Mouse (Mus musculus): Measurements from ENCODE around the gene Ap2m1. TPM values are rescaled to one million over a fixed set of nuclear protein-coding genes. Genes with fewer than 3 reads are reported as not detected.

Gene Ap2m1
- polyA plus RNA-seq, 1 experiment from 2014 or later = 502 TPM

DNA sequence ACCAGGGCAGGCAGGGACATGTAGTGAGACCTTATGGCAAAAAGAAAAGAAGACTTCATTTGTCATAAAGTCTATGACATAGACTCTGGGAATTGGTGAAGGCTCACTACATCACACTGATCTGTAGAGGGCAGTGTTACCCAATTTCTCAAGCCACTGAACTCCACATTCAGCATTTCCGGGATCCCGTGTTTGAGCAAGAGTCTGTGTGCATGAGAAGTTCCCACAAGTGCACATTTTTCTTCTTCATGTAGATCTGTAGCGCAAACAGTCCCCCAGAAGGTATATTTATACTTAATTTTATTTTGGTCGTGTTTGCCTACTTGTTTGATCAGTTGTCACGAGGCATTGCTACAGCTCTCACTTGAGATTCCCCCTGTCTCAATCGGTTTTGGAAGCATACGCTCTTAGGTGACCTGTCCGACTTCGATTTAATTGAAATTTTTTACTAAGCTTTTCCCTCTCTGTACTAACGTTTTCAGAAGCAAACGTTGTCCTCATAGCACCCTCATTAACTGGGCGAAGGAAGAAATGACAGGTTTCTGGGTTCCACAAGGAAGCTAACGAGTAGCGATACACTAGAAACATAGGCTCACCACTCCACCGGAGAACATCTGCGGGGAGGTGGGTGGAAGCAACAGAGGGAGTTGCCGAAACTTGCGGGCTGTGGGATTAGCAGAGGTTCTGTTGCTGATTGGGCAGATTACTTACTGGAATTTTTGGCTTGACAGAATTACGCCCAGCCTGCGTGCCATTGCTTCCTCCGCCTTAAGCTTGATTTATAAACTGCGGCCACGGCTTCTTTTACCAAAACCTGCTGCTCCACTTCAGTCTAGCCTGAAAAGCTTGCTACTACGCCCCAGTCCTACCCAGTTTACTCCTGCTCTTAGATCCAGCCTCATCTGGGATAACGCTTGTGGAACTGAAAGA is 38.3 kb upstream of the Ap2m1 start:
- H3K9ac ChIP-seq (ENCODE audit: low read length) = peak overlapping the region; percentile 72
- peak overlapping the region; percentile 91 for H3K4me2 ChIP-seq (ENCODE audit: low read length)
- H3K4me1 ChIP-seq (ENCODE audit: control insufficient read depth in 2 of 2, insufficient read depth in 2 of 2, low read length in 2 of 2) = peaks cover 5 to 8% of the 10 kb centered on the region in 2 experiments; a peak in 3 of 4 replicates
- H3K27ac ChIP-seq (replicated peaks in 1 of 2; ENCODE audit: control insufficient read depth in 1 of 2, insufficient read depth in 1 of 2, low read depth in 2 of 2, low read length in 2 of 2) = peak overlapping the region in 1 of 2 experiments; percentile 24; a peak in 1 of 4 replicates
- H3K9me3 ChIP-seq (ENCODE audit: control insufficient read depth, low read length) = no peaks in the 10 kb centered on the region
- no peaks in the 10 kb centered on the region for H3K27me3 ChIP-seq (ENCODE audit: control insufficient read depth, insufficient read depth, low read length)
- 19% methylated on average over 25 of the region's 25 CpGs for WGBS
- peaks cover 15% of the 10 kb centered on the region for H3K36me3 ChIP-seq (ENCODE audit: control insufficient read depth, insufficient read depth, low read length)
- ATAC-seq (ENCODE audit: insufficient number of reproducible peaks, insufficient read depth, low FRiP score, low read depth) = no peak
- peak overlapping the region; percentile 46 for H3K4me3 ChIP-seq (ENCODE audit: control insufficient read depth in 1 of 2, insufficient read depth in 1 of 2, low read depth in 1 of 2, low read length in 2 of 2)

DNA sequence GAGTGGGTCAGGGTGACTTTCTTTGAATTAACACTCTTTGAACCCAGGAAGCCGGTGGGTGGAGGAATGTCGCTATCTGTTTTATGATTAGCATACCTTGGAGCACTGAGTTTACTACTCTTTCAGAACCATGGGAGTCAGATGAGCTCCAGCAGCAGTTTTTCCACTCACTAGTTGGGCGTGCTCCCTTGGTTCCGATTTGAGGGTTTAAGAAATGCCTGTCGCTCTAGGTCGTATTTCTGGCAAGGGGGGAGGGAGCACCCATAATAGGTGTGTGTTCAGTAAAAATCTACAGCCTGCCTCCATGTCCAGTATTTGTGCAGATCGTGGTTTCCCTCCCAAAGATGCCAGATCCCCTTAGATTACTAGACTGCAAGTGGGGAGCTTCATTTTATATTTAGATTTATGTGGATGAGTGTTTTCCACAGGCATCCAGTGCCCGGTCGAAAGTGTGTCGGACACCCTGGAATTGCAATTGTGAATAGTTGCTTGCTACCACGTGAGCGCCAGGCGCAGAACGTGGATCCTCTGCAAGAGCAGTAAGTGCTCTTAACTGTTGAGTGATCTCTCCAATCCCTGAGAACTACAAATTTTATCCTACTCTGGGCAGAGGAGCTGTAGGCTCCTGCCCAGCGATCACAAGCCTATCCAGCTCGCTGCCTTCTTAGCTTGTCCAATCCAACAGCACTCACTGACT is 37.1 kb upstream of the Ap2m1 start:
- H3K27ac ChIP-seq (replicated peaks in 1 of 2; ENCODE audit: control insufficient read depth in 1 of 2, insufficient read depth in 1 of 2, low read depth in 2 of 2, low read length in 2 of 2) = peak overlapping the region; percentile 3 to 73; a peak in 1 of 4 replicates
- 8% methylated on average over 16 of the region's 16 CpGs for WGBS
- no peaks in the 10 kb centered on the region for H3K27me3 ChIP-seq (ENCODE audit: control insufficient read depth, insufficient read depth, low read length)
- peak; percentile 20; the same call in 1 of the 2 replicates for ATAC-seq (ENCODE audit: insufficient number of reproducible peaks, insufficient read depth, low FRiP score, low read depth)
- H3K9me3 ChIP-seq (ENCODE audit: control insufficient read depth, low read length) = no peaks in the 10 kb centered on the region
- peaks cover 5 to 8% of the 10 kb centered on the region in 2 experiments; a peak in 3 of 4 replicates for H3K4me1 ChIP-seq (ENCODE audit: control insufficient read depth in 2 of 2, insufficient read depth in 2 of 2, low read length in 2 of 2)
- peak overlapping the region; percentile 95 for H3K4me2 ChIP-seq (ENCODE audit: low read length)
- H3K9ac ChIP-seq (ENCODE audit: low read length) = peak overlapping the region; percentile 95
- peak overlapping the region; percentile 97 to 98 for H3K4me3 ChIP-seq (ENCODE audit: control insufficient read depth in 1 of 2, insufficient read depth in 1 of 2, low read depth in 1 of 2, low read length in 2 of 2)
- H3K36me3 ChIP-seq (ENCODE audit: control insufficient read depth, insufficient read depth, low read length) = peaks cover 27% of the 10 kb centered on the region

DNA sequence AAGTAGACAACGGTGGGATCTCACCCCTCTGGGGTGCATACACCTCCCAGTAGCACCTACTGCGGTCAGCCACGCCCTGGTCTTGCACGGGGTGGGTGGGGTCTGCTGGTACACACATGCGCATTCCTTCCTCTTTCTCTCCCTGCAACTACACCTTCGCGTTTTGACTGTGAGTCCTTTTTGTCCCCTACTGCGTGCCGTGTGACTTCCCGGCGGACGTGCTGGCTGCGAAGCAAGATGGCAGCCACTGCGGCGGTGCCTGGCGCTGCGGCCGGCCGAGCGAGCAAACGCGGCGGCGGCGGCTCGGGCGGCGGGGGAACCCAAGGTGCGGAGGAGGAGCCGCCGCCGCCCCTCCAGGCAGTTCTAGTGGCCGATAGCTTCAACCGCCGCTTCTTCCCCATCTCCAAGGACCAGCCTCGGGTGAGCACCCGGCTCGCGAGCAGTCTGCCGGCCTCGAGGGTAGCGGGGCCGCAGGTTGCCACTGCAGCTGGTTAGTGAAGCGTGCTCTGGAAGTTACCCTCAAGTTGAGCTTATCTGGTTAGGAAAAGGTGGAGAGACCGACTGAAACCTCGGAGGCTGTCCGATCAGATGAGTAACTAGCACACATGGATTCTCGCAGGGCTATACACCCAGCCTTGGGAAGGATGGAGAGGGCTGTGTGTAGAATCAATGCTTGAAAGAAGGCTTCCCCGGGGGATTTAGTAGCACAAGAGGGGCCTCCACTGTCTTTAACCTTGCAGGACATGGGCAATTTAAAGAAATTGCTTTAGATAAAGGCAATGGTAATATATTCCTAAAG is 36.4 kb upstream of the Ap2m1 start, which contains the start of gene Eif2b5:
Eif2b5 (plus strand) TSS at position 141 of the 799 bp plus-strand sequence.
- peaks cover 5 to 8% of the 10 kb centered on the region in 2 experiments; a peak in 3 of 4 replicates for H3K4me1 ChIP-seq (ENCODE audit: control insufficient read depth in 2 of 2, insufficient read depth in 2 of 2, low read length in 2 of 2)
- H3K27ac ChIP-seq (replicated peaks in 1 of 2; ENCODE audit: control insufficient read depth in 1 of 2, insufficient read depth in 1 of 2, low read depth in 2 of 2, low read length in 2 of 2) = peak within 1 kb of the TSS; percentile 57 to 73; a peak in 3 of 4 replicates
- no peaks in the 10 kb centered on the region for H3K27me3 ChIP-seq (ENCODE audit: control insufficient read depth, insufficient read depth, low read length)
- H3K4me3 ChIP-seq (ENCODE audit: control insufficient read depth in 1 of 2, insufficient read depth in 1 of 2, low read depth in 1 of 2, low read length in 2 of 2) = peak within 1 kb of the TSS; percentile 97 to 98
- ATAC-seq (ENCODE audit: insufficient number of reproducible peaks, insufficient read depth, low FRiP score, low read depth) = peak; percentile 92
- H3K4me2 ChIP-seq (ENCODE audit: low read length) = peak within 1 kb of the TSS; percentile 95
- peak within 1 kb of the TSS; percentile 95 for H3K9ac ChIP-seq (ENCODE audit: low read length)
- no peaks in the 10 kb centered on the region for H3K9me3 ChIP-seq (ENCODE audit: control insufficient read depth, low read length)
- peaks cover 35% of the 10 kb centered on the region for H3K36me3 ChIP-seq (ENCODE audit: control insufficient read depth, insufficient read depth, low read length)
- WGBS = under 1% methylated on average over 41 of the region's 49 CpGs

DNA sequence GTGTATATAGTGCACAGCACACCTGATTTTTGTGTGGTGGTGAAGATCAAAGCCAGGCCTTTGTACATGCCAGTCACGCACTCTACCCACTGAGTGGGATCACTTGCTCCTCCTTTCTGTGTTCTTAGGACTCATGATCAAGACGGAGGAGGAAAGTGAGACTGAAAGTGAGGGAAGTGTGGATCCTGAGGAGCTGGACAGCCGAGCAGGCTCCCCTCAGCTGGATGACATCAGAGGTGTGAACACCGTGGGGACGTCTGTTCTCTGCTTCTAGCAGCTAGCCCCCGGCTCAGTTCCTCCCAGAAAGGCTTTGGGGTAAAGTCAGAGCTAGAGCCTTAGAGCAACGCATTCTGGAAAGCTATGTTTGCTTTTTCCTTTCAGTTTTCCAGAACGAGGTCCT is 29.3 kb upstream of the Ap2m1 start:
- no peaks in the 10 kb centered on the region for H3K9me3 ChIP-seq (ENCODE audit: control insufficient read depth, low read length)
- no peak overlapping the region for H3K27ac ChIP-seq (replicated peaks in 1 of 2; ENCODE audit: control insufficient read depth in 1 of 2, insufficient read depth in 1 of 2, low read depth in 2 of 2, low read length in 2 of 2)
- ATAC-seq (ENCODE audit: insufficient number of reproducible peaks, insufficient read depth, low FRiP score, low read depth) = no peak
- H3K4me2 ChIP-seq (ENCODE audit: low read length) = no peak overlapping the region
- H3K9ac ChIP-seq (ENCODE audit: low read length) = no peak overlapping the region
- H3K4me3 ChIP-seq (ENCODE audit: control insufficient read depth in 1 of 2, insufficient read depth in 1 of 2, low read depth in 1 of 2, low read length in 2 of 2) = no peak overlapping the region
- H3K36me3 ChIP-seq (ENCODE audit: control insufficient read depth, insufficient read depth, low read length) = peaks cover 100% of the 10 kb centered on the region
- 81% methylated on average over 8 of the region's 8 CpGs for WGBS
- H3K4me1 ChIP-seq (ENCODE audit: control insufficient read depth in 2 of 2, insufficient read depth in 2 of 2, low read length in 2 of 2) = no peaks in the 10 kb centered on the region
- H3K27me3 ChIP-seq (ENCODE audit: control insufficient read depth, insufficient read depth, low read length) = no peaks in the 10 kb centered on the region

DNA sequence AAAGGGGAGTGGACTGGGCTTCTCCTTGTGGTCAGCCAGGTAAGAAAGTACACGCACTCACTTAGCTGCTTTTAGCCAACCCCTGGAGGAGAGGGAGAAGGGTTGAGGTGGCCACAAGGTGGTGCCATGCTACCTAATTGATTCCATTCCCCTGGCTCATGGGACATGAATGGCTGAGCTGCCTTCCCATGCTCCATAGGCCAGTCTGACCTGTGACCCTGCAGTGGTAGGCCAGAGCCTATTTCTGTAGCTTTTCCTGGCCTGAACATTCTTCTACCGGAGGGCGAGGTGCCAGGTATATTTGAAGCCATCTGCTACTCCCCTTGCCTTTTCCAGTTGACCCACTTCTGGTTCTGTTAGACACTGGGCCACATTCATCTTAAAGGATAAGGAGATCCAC is 25.9 kb upstream of the Ap2m1 start:
- peaks cover 76% of the 10 kb centered on the region for H3K36me3 ChIP-seq (ENCODE audit: control insufficient read depth, insufficient read depth, low read length)
- WGBS = 71% methylated on average over 3 of the region's 3 CpGs
- H3K27ac ChIP-seq (replicated peaks in 1 of 2; ENCODE audit: control insufficient read depth in 1 of 2, insufficient read depth in 1 of 2, low read depth in 2 of 2, low read length in 2 of 2) = no peak overlapping the region
- H3K4me2 ChIP-seq (ENCODE audit: low read length) = no peak overlapping the region
- H3K4me3 ChIP-seq (ENCODE audit: control insufficient read depth in 1 of 2, insufficient read depth in 1 of 2, low read depth in 1 of 2, low read length in 2 of 2) = no peak overlapping the region
- H3K27me3 ChIP-seq (ENCODE audit: control insufficient read depth, insufficient read depth, low read length) = no peaks in the 10 kb centered on the region
- H3K4me1 ChIP-seq (ENCODE audit: control insufficient read depth in 2 of 2, insufficient read depth in 2 of 2, low read length in 2 of 2) = no peaks in the 10 kb centered on the region
- no peaks in the 10 kb centered on the region for H3K9me3 ChIP-seq (ENCODE audit: control insufficient read depth, low read length)
- 0 out of 2 replicates have a peak, but pooled peaks have one; percentile 43 for ATAC-seq (ENCODE audit: insufficient number of reproducible peaks, insufficient read depth, low FRiP score, low read depth)
- no peak overlapping the region for H3K9ac ChIP-seq (ENCODE audit: low read length)

DNA sequence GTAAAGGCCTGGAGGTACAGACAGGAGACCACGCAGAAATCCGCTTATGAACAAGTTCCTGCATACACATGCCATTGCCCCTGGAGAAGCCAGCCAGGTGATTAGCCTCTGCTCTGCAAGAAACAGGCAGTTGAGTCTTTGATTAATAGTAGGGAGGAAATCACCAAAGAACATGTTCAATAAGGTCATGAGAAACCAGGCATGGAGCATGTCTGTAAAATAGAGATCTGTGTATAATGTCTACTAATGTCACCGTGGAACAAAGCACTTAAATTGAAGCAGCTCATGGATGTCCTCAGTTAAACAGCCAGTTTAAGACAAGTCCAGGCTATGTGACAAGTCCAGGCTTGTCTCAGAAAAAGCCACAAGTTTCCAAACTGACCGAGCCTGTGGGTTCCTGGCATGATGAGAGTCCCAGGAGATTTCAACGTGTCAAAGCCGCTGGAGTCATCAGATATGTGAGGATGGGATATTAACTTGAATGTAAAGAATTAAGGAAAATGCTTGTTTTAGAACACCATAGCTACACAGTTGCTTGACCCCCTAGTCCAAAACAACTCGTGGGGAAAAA is 23.9 kb upstream of the Ap2m1 start:
- H3K9me3 ChIP-seq (ENCODE audit: control insufficient read depth, low read length) = no peaks in the 10 kb centered on the region
- H3K4me3 ChIP-seq (ENCODE audit: control insufficient read depth in 1 of 2, insufficient read depth in 1 of 2, low read depth in 1 of 2, low read length in 2 of 2) = no peak overlapping the region
- H3K9ac ChIP-seq (ENCODE audit: low read length) = no peak overlapping the region
- no peak for ATAC-seq (ENCODE audit: insufficient number of reproducible peaks, insufficient read depth, low FRiP score, low read depth)
- no peaks in the 10 kb centered on the region for H3K27me3 ChIP-seq (ENCODE audit: control insufficient read depth, insufficient read depth, low read length)
- peaks cover 55% of the 10 kb centered on the region for H3K36me3 ChIP-seq (ENCODE audit: control insufficient read depth, insufficient read depth, low read length)
- no peak overlapping the region for H3K27ac ChIP-seq (replicated peaks in 1 of 2; ENCODE audit: control insufficient read depth in 1 of 2, insufficient read depth in 1 of 2, low read depth in 2 of 2, low read length in 2 of 2)
- WGBS = 91% methylated on average over 7 of the region's 7 CpGs
- 0 out of 4 replicates have a peak, but pooled peaks cover 0 to 5% of the 10 kb centered on the region in 2 experiments for H3K4me1 ChIP-seq (ENCODE audit: control insufficient read depth in 2 of 2, insufficient read depth in 2 of 2, low read length in 2 of 2)
- H3K4me2 ChIP-seq (ENCODE audit: low read length) = no peak overlapping the region
